Mouse (Mus musculus) stomach, embryonic 16.5 days (tissue): ENCODE results near the gene Hoxc11. TPM values are rescaled to one million over a fixed set of nuclear protein-coding genes. Genes with fewer than 3 reads are reported as not detected.

Experiments
- ATAC-seq: fragments of 200-750 bp; cut with Nextera tagmentation; 2 replicates; pipeline ENCODE4 v1.8.0; 2017; ENCODE audit warnings: moderate number of reproducible peaks, moderate TSS enrichment; ENCODE audit not compliant: insufficient read depth, low FRiP score
- H3K27ac ChIP-seq: fragments of 300-500 bp; sonication (generic); 2 replicates; pipeline ENCODE4 v1.5.1; 2014; ENCODE audit warnings: low read length
- H3K27me3 ChIP-seq: fragments of 300-500 bp; sonication (generic); 2 replicates; pipeline ENCODE4 v1.6.1; 2014; ENCODE audit warnings: low read length, control low read depth, mixed read lengths; ENCODE audit not compliant: control insufficient read depth, insufficient read depth
- H3K36me3 ChIP-seq: fragments of 300-500 bp; sonication (generic); 2 replicates; pipeline ENCODE4 v1.6.1; 2014; ENCODE audit warnings: low read length; ENCODE audit not compliant: control insufficient read depth, insufficient read depth
- H3K4me1 ChIP-seq: fragments of 300-500 bp; sonication (generic); 2 replicates; pipeline ENCODE4 v1.6.1; 2014; ENCODE audit warnings: low read length, control low read depth, mixed read lengths; ENCODE audit not compliant: control insufficient read depth, insufficient read depth
- H3K4me2 ChIP-seq: fragments of 300-500 bp; sonication (generic); 2 replicates; pipeline ENCODE4 v1.6.1; 2014; ENCODE audit warnings: low read depth, low read length, mixed read lengths
- H3K4me3 ChIP-seq: fragments of 300-500 bp; sonication (generic); replicated peaks from 2 replicates; pipeline ENCODE4 v1.5.1; 2014; ENCODE audit warnings: mild to moderate bottlenecking, low read length
- H3K9ac ChIP-seq: fragments of 300-500 bp; sonication (generic); 2 replicates; pipeline ENCODE4 v1.6.1; 2014; ENCODE audit warnings: low read length
- H3K9me3 ChIP-seq: fragments of 300-500 bp; sonication (generic); replicated peaks from 2 replicates; pipeline ENCODE4 v1.6.1; 2016; ENCODE audit warnings: low read length, control low read depth; ENCODE audit not compliant: control insufficient read depth
- WGBS: fragments of 180-500 bp; shearing (Covaris S2); extraction: QIAGEN DNeasy Blood & Tissue Kit; methylation state at CpG from one replicate; pipeline ENCODE4 v1.1.7; 2014; 5-methylcytosine and 5-hydroxymethylcytosine counted together
- polyA plus RNA-seq: library from polyadenylated mRNA; unstranded; fragments of >200 nt; fragmentation: Nextera tagmentation; extraction: Ambion mirVana; gene quantifications from 2 replicates; pipeline ENCODE4 v1.2.1, GENCODE M21; 2015

The Hoxc11 gene
- polyA plus RNA-seq, 1 experiment from 2014 or later = not detected

GRCm38 (mm10) chr15:102962492-102962891, 8.3 kb downstream of the Hoxc11 start:
- Histone ChIP-seq H3K9me3 (no peaks in the 10 kb centered on the region), H3K27ac (no peak overlapping the region), H3K4me1 (no peaks in the 10 kb centered on the region), H3K4me3 (no peak overlapping the region), H3K27me3 (peaks cover 91% of the 10 kb centered on the region), H3K4me2 (no peak overlapping the region), H3K9ac (no peak overlapping the region), H3K36me3 (no peaks in the 10 kb centered on the region)
- ATAC-seq = no peak
- 2% methylated on average over 13 of the region's 13 CpGs for WGBS

DNA sequence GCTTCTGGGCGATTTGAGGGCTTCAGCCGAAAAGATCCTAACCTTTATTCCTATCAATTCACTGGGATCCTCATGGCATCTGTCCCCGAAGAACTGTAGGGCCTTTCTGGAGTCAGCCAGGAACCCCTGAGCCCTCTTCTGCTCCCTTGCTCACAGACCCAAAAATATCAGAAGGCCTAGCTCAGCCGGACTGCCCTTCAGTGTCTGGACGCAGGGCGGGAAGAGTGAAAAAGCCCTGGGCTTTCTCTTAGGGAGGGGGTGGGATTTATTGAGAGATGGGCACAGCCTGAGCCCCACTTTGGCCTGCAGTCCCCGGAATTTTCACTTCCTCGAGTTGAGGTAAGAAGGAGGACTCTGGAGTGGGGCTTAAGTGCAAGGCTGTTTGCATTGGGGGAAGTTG, 9.0 kb downstream of the Hoxc11 start:
- H3K9ac ChIP-seq = no peak overlapping the region
- no peaks in the 10 kb centered on the region for H3K9me3 ChIP-seq
- ATAC-seq = no peak
- no peak overlapping the region for H3K27ac ChIP-seq
- WGBS = 4% methylated on average over 8 of the region's 8 CpGs
- no peak overlapping the region for H3K4me3 ChIP-seq
- H3K27me3 ChIP-seq = peaks cover 89% of the 10 kb centered on the region
- H3K36me3 ChIP-seq = no peaks in the 10 kb centered on the region
- H3K4me1 ChIP-seq = no peaks in the 10 kb centered on the region
- no peak overlapping the region for H3K4me2 ChIP-seq

DNA sequence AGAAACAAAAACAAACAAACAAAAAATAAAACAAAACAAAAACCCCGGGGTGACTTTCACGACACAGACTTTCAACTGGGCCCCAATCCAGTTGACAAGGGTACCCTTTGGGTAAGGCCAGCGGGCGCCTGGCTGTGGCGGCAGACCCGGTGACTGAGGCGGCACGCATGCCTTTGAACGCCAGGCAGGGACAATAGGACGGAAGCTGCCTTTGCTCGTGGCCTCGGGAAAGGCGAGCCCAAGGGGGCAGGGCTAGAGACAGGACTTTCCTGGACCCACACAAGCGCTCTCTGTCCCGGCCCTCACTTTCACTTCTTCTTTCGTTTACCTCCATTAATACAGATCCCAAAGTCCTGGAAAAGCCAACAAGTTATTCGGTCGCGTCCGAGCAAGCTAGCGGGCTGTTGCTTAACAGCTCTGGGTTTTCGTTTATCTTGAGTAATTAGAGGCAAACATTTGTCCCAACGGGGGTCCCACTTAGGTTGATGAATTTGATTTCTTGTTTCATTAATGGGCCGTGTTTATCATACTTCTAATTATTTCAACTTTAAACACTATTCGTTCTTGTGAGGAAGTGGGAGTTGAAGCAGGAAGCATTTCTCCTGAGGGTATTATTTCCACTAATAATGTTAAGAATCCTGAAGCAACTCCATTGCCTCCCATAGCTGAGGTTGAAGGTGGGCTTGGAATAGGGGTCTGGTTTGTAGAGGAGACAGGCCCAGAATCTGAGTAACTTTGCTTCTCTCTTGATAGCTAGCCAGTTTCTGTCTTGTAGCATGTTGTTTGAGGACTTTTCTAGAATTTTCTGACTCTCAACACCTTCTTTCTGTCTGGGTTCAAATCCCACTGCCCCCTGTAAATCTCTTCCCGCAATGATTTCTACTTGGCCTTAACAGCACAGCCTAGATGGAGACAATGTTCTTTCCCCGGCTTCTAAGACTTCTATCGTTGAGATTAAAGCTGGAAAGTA, 9.7 kb downstream of the Hoxc11 start:
- no peak overlapping the region for H3K9ac ChIP-seq
- H3K9me3 ChIP-seq = no peaks in the 10 kb centered on the region
- H3K27me3 ChIP-seq = peaks cover 90% of the 10 kb centered on the region
- no peak overlapping the region for H3K27ac ChIP-seq
- 3% methylated on average over 28 of the region's 28 CpGs for WGBS
- no peaks in the 10 kb centered on the region for H3K36me3 ChIP-seq
- no peak overlapping the region for H3K4me2 ChIP-seq
- H3K4me1 ChIP-seq = no peaks in the 10 kb centered on the region
- ATAC-seq = no peak
- H3K4me3 ChIP-seq = no peak overlapping the region

- Histone ChIP-seq H3K27me3 (peaks cover 93% of the 10 kb centered on the region), H3K27ac (no peak overlapping the region), H3K9ac (no peak overlapping the region), H3K4me2 (no peak overlapping the region), H3K4me3 (no peak overlapping the region), H3K36me3 (no peaks in the 10 kb centered on the region), H3K4me1 (no peaks in the 10 kb centered on the region), H3K9me3 (no peaks in the 10 kb centered on the region)
- WGBS = 6% methylated on average over 26 of the region's 26 CpGs
- ATAC-seq = no peak
Observed at GRCm38 (mm10) chr15:102965003-102965891, 11.0 kb downstream of the Hoxc11 start.

DNA sequence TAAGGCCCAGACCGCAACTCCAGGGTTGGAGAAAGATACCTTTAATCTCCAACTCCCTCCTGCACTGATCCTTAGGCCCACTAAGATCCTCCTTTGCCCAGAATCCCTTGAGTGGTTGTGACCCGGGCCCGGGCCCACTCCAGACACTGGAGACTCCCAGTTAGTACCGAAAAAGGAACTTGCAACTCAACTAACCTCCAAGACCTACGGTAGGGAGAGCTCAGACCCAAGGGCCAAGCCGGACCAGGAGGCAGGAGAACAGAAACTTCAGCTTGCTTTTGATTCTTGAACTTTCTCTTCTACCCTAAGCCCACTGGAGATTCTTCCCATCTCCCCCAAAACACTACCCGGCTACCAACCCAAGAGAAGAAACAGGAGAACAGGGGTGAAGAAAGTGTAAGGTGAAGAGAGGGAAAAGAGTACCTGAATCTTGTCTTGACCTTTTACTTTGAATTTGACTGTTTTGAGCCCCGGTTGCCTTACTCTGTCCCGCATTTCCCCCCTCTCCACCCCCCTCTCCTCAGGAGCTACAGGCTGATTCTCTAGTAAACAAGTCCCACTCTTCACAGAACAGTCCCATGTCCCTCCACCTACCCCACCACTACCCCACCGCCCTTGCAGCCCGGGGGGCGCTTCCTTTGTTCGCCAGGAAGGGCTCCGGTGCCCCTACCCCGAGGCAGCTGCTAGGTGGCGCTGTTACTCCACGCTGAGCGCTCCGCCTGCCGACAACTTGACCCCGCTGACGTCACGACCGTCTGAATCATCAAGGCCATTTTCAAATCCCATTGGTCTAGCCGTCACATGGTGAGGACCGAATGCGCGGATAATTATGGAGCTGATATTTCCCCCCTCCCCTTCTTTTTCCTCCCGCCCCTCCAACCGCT, 11.9 kb downstream of the Hoxc11 start:
- 4% methylated on average over 29 of the region's 30 CpGs for WGBS
- H3K9ac ChIP-seq = no peak overlapping the region
- H3K9me3 ChIP-seq = no peaks in the 10 kb centered on the region
- no peaks in the 10 kb centered on the region for H3K36me3 ChIP-seq
- no peak overlapping the region for H3K27ac ChIP-seq
- peaks cover 93% of the 10 kb centered on the region for H3K27me3 ChIP-seq
- H3K4me2 ChIP-seq = peak overlapping the region; percentile 33; the same call in 1 of the 2 replicates
- peak overlapping the region; percentile 4; the same call in 1 of the 2 replicates for H3K4me3 ChIP-seq
- peak; percentile 50; the same call in 1 of the 2 replicates for ATAC-seq
- H3K4me1 ChIP-seq = no peaks in the 10 kb centered on the region

DNA sequence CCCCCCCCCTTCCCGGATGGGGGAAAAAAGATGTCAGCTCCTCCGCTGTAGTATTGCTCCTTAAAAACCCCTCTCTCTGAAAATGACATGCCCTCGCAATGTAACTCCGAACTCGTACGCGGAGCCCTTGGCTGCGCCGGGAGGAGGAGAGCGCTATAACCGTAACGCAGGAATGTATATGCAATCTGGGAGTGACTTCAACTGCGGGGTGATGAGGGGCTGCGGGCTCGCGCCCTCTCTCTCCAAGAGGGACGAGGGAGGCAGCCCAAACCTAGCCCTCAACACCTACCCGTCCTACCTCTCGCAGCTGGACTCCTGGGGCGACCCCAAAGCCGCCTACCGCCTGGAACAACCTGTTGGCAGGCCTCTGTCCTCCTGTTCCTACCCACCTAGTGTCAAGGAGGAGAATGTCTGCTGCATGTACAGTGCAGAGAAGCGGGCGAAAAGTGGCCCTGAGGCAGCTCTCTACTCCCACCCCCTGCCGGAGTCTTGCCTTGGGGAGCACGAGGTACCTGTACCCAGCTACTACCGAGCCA, 12.6 kb downstream of the Hoxc11 start, which contains the start of gene Hoxc10:
Gene Hoxc10, plus strand, starts transcription at position 21 of the 536 bp plus-strand sequence.
- Histone ChIP-seq H3K4me3 (peak within 1 kb of the TSS; percentile 4; the same call in 1 of the 2 replicates), H3K27me3 (peaks cover 93% of the 10 kb centered on the region), H3K9ac (no peak within 1 kb of the TSS), H3K27ac (no peak within 1 kb of the TSS), H3K4me2 (peak within 1 kb of the TSS; percentile 33; the same call in 1 of the 2 replicates), H3K4me1 (no peaks in the 10 kb centered on the region), H3K36me3 (no peaks in the 10 kb centered on the region), H3K9me3 (no peaks in the 10 kb centered on the region)
- no peak for ATAC-seq
- 2% methylated on average over 27 of the region's 27 CpGs for WGBS

DNA sequence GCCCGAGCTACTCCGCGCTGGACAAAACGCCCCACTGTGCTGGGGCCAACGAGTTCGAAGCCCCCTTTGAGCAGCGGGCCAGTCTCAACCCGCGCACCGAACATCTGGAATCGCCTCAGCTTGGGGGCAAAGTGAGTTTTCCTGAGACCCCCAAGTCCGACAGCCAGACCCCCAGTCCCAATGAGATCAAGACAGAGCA, 13.0 kb downstream of the Hoxc11 start, which contains the start of gene Hoxc5:
Gene Hoxc5, plus strand, starts transcription at position 132 of the 199 bp plus-strand sequence.
- H3K4me1 ChIP-seq = no peaks in the 10 kb centered on the region
- peak within 1 kb of the TSS; percentile 4; the same call in 1 of the 2 replicates for H3K4me3 ChIP-seq
- H3K9ac ChIP-seq = no peak within 1 kb of the TSS
- H3K27me3 ChIP-seq = peaks cover 96% of the 10 kb centered on the region
- no peaks in the 10 kb centered on the region for H3K36me3 ChIP-seq
- no peaks in the 10 kb centered on the region for H3K9me3 ChIP-seq
- ATAC-seq = no peak
- H3K27ac ChIP-seq = no peak within 1 kb of the TSS
- H3K4me2 ChIP-seq = peak within 1 kb of the TSS; percentile 33; the same call in 1 of the 2 replicates
- 6% methylated on average over 12 of the region's 12 CpGs for WGBS
